Mouse (Mus musculus): ENCODE measurements around the gene Brd3os. TPM values are rescaled to one million over a fixed set of nuclear protein-coding genes. Genes with fewer than 3 reads are reported as not detected.

Brd3os gene
- polyA plus RNA-seq, 1 experiment from 2014 or later = 1.5 TPM

DNA sequence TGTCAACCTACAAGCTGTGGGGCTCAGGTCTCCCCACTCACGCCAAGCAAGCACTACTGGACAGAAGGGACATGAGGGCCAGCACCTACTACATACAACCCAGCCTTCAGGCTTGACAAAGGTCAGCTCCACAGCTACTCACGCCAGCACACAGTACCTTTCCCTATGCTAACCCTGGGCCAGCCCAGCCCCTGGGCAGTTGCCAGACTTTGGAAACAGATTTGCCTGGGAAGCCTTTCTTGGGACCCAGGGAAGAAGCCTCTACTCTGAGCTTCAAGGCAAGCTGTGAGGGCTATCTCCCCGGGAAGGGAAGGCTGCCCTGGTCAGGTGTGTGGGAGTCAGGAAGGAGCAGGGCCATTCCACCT is 27.8 kb downstream of the Brd3os start:
- Histone ChIP-seq H3K27me3 (replicated peaks; ENCODE audit: control insufficient read depth, insufficient read depth, low read length) (no peaks in the 10 kb centered on the region), H3K9ac (ENCODE audit: low read depth, low read length) (no peak overlapping the region), H3K4me2 (replicated peaks; ENCODE audit: low read depth) (peak overlapping the region; percentile 1; the same call in 1 of the 2 replicates), H3K4me1 (replicated peaks; ENCODE audit: control insufficient read depth, insufficient read depth, low read length) (peaks cover 17% of the 10 kb centered on the region), H3K4me3 (ENCODE audit: low read depth, low read length) (no peak overlapping the region), H3K27ac (ENCODE audit: low read depth, low read length) (peak overlapping the region; percentile 68), H3K36me3 (ENCODE audit: control insufficient read depth, insufficient read depth) (peaks cover 21% of the 10 kb centered on the region; the same call in 1 of the 2 replicates), H3K9me3 (ENCODE audit: control insufficient read depth) (no peaks in the 10 kb centered on the region)
- TF ChIP-seq CTCF (IDR thresholded peaks at IDR 0.05; ENCODE audit: low read depth) = no peak
- no peak for ATAC-seq
- 39% methylated on average over 3 of the region's 3 CpGs for WGBS

DNA sequence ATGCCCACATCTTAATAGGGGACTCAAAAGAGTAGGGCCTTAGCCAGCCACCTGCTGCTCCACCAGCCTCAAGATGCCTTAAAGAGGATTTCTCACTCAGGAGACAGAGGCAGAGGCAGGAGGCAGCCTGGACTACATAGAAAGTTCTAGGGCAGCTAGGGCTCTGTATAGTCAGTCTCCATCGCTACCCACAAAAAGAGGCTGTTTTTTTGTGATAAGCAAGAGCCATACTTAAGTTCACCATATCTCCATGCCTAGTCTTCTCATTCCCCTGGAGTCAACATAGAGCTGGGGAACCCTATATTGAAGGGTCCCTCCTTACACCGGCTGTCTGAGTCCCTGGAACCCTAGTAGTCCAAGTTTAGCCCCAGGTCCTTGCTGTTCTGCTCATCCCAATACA is 28.4 kb downstream of the Brd3os start:
- H3K36me3 ChIP-seq (ENCODE audit: control insufficient read depth, insufficient read depth) = peaks cover 20% of the 10 kb centered on the region; the same call in 1 of the 2 replicates

DNA sequence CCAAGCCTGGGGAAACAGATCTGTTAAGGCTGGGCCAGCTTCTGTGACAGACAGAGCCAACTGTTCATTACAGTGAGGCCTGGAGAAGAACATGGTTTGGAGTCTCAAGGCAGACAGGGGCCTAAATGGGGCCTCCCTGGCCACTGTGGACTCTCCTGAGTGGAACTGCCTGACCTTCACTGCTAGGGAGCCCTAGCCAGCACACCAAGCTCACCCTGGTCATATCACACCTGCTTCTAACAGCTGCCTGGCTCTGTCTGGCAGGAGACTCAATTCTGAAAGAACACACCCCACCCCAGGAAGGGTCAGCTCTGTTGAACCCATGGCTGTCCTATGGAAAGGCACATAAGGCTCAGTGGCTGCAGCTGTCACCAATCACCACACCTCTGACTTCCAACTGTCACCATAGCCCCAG is 29.1 kb downstream of the Brd3os start:
- no peak overlapping the region for H3K4me3 ChIP-seq (ENCODE audit: low read depth, low read length)
- H3K9ac ChIP-seq (ENCODE audit: low read depth, low read length) = no peak overlapping the region
- no peak for TF ChIP-seq CTCF (IDR thresholded peaks at IDR 0.05; ENCODE audit: low read depth)
- H3K9me3 ChIP-seq (ENCODE audit: control insufficient read depth) = no peaks in the 10 kb centered on the region
- peaks cover 17% of the 10 kb centered on the region for H3K4me1 ChIP-seq (replicated peaks; ENCODE audit: control insufficient read depth, insufficient read depth, low read length)
- peaks cover 14% of the 10 kb centered on the region; the same call in 1 of the 2 replicates for H3K36me3 ChIP-seq (ENCODE audit: control insufficient read depth, insufficient read depth)
- ATAC-seq = no peak
- H3K27ac ChIP-seq (ENCODE audit: low read depth, low read length) = peak overlapping the region; percentile 68; the same call in 1 of the 2 replicates
- peak overlapping the region; percentile 6; the same call in 1 of the 2 replicates for H3K4me2 ChIP-seq (replicated peaks; ENCODE audit: low read depth)
- H3K27me3 ChIP-seq (replicated peaks; ENCODE audit: control insufficient read depth, insufficient read depth, low read length) = no peaks in the 10 kb centered on the region

More for the DNA sequence above, 28.4 kb downstream of the Brd3os start:
- peaks cover 17% of the 10 kb centered on the region for H3K4me1 ChIP-seq (replicated peaks; ENCODE audit: control insufficient read depth, insufficient read depth, low read length)
- no peak overlapping the region for H3K9ac ChIP-seq (ENCODE audit: low read depth, low read length)
- H3K4me3 ChIP-seq (ENCODE audit: low read depth, low read length) = no peak overlapping the region
- H3K27ac ChIP-seq (ENCODE audit: low read depth, low read length) = peak overlapping the region; percentile 68; the same call in 1 of the 2 replicates
- 82% methylated on average over 2 of the region's 2 CpGs for WGBS
- no peaks in the 10 kb centered on the region for H3K27me3 ChIP-seq (replicated peaks; ENCODE audit: control insufficient read depth, insufficient read depth, low read length)
- no peaks in the 10 kb centered on the region for H3K9me3 ChIP-seq (ENCODE audit: control insufficient read depth)
- no peak for ATAC-seq
- TF ChIP-seq CTCF (IDR thresholded peaks at IDR 0.05; ENCODE audit: low read depth) = no peak
- H3K4me2 ChIP-seq (replicated peaks; ENCODE audit: low read depth) = no peak overlapping the region

DNA sequence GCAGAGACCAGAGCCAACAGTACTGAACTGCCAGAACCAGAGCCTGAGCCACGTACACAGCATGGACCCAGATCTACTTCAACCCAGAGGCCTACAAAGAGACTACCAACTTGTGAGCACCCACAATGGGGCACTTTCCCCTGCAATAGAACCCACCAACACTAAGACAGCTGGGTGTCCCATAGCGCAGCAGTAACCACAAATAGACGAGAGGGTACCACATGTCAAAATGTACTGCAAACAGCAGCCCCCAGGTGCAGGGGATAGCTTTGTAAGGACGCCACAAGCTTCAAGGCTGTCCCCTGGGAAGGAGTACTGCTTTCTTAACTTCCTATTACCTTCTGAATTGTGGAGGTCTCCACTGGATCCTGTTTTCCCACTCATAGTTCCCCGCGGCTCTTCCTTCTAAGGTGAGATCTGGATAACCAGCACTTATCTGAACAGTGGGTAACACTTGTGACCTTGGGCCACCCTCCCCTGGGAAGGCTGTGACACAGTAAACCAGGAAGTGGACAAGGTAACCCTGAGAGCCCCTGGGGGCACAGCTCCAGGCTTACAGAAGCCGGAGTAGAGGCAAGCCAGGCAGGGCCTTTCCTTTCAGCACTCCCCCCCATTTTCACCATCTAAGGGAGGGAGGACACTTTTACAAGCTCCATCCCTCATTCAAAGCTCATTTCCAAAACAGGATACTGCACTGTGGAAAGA is 31.1 kb downstream of the Brd3os start:
- Histone ChIP-seq H3K9me3 (ENCODE audit: control insufficient read depth) (no peaks in the 10 kb centered on the region), H3K9ac (ENCODE audit: low read depth, low read length) (peak overlapping the region; percentile 13; the same call in 1 of the 2 replicates), H3K36me3 (ENCODE audit: control insufficient read depth, insufficient read depth) (no peaks in the 10 kb centered on the region; the same call in 1 of the 2 replicates), H3K27ac (ENCODE audit: low read depth, low read length) (peak overlapping the region; percentile 28; the same call in 1 of the 2 replicates), H3K4me3 (ENCODE audit: low read depth, low read length) (peak overlapping the region; percentile 95), H3K27me3 (replicated peaks; ENCODE audit: control insufficient read depth, insufficient read depth, low read length) (no peaks in the 10 kb centered on the region), H3K4me1 (replicated peaks; ENCODE audit: control insufficient read depth, insufficient read depth, low read length) (peaks cover 17% of the 10 kb centered on the region), H3K4me2 (replicated peaks; ENCODE audit: low read depth) (peak overlapping the region; percentile 87)
- 37% methylated on average over 7 of the region's 7 CpGs for WGBS
- no peak for ATAC-seq
- TF ChIP-seq CTCF (IDR thresholded peaks at IDR 0.05; ENCODE audit: low read depth) = no peak

DNA sequence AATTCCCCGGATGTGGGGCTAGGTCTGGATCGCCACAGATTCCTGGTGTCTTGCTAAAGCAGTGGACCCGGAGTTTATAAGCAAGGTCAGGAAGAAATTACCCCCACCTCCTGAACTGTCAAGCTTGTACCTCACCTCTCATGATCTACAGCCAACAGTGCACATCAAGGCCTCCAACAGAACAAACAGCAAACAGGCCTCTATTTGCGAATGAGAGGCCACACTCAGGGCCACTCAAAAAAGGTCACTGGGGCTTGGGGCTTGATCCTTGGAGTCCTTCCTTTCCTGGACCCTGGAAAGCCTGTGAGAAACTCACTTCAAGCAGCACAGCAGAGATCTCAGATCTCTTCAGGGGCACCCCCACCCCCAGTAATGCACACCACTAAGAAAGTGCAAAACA is 31.8 kb downstream of the Brd3os start:
- peak overlapping the region; percentile 95 for H3K4me3 ChIP-seq (ENCODE audit: low read depth, low read length)
- peaks cover 14% of the 10 kb centered on the region for H3K4me1 ChIP-seq (replicated peaks; ENCODE audit: control insufficient read depth, insufficient read depth, low read length)
- H3K36me3 ChIP-seq (ENCODE audit: control insufficient read depth, insufficient read depth) = no peaks in the 10 kb centered on the region; the same call in 1 of the 2 replicates
- no peaks in the 10 kb centered on the region for H3K9me3 ChIP-seq (ENCODE audit: control insufficient read depth)
- 0 out of 2 replicates have a peak overlapping the region, but pooled peaks have one; percentile 95 for H3K27ac ChIP-seq (ENCODE audit: low read depth, low read length)
- no peak for TF ChIP-seq CTCF (IDR thresholded peaks at IDR 0.05; ENCODE audit: low read depth)
- H3K27me3 ChIP-seq (replicated peaks; ENCODE audit: control insufficient read depth, insufficient read depth, low read length) = no peaks in the 10 kb centered on the region
- no peak for ATAC-seq
- peak overlapping the region; percentile 87 for H3K4me2 ChIP-seq (replicated peaks; ENCODE audit: low read depth)
- 11% methylated on average over 4 of the region's 4 CpGs for WGBS
- peak overlapping the region; percentile 92; the same call in 1 of the 2 replicates for H3K9ac ChIP-seq (ENCODE audit: low read depth, low read length)

DNA sequence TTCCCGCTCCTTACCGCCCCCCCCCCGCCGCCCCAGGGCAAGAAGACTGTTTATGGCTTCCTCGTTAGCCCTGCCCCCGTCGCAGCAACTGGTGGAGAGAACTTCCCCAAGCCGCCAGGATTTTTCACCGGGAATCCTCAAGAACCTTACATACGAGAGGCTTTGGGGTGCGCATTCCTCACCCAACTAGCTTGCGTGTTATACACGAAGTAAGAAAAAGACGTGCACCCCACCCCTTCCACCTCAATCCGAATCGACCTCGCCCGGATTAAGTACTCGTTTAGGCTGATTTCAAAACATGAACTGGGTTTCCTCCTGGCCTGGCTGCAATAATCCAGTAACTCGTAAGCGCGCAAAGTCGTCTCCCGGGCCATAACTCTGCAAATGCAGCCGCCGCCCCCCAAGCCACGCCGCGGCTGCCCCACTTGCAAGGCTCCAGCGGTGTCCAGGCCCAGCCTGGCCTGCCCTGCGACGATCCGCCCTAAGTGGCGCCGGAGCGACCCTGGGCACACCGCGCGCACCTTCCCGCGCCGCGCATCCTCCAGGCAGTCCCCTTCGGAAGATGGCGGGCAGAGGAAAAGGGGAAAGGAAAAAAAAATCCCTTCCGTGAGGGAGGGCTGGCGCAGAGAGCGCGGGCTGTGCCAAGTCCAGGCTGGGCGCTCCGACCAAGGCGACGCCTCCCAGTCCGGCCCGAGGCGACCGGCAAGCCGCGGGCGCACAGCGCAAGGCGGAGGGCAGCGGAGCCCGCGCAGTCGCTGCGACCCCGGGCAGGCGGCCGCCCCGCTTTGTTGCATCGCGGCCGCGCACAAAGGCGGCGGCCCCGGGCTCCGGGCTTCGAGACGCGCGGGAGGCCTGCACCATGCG is 32.7 kb downstream of the Brd3os start:
- WGBS = under 1% methylated on average over 82 of the region's 84 CpGs
- peak overlapping the region; percentile 92 for H3K9ac ChIP-seq (ENCODE audit: low read depth, low read length)
- no peaks in the 10 kb centered on the region; the same call in 1 of the 2 replicates for H3K36me3 ChIP-seq (ENCODE audit: control insufficient read depth, insufficient read depth)
- ATAC-seq = peak; percentile 23
- H3K4me2 ChIP-seq (replicated peaks; ENCODE audit: low read depth) = peak overlapping the region; percentile 87
- H3K4me3 ChIP-seq (ENCODE audit: low read depth, low read length) = peak overlapping the region; percentile 95
- H3K4me1 ChIP-seq (replicated peaks; ENCODE audit: control insufficient read depth, insufficient read depth, low read length) = peaks cover 7% of the 10 kb centered on the region; the same call in 1 of the 2 replicates
- TF ChIP-seq CTCF (IDR thresholded peaks at IDR 0.05; ENCODE audit: low read depth) = no peak
- no peaks in the 10 kb centered on the region for H3K27me3 ChIP-seq (replicated peaks; ENCODE audit: control insufficient read depth, insufficient read depth, low read length)
- H3K27ac ChIP-seq (ENCODE audit: low read depth, low read length) = peak overlapping the region; percentile 95
- no peaks in the 10 kb centered on the region for H3K9me3 ChIP-seq (ENCODE audit: control insufficient read depth)

Measured in intestine, postnatal 0 days (tissue).